Mouse (Mus musculus) embryonic facial prominence, embryonic 11.5 days (tissue): Measurements from ENCODE around the gene Gemin5. TPM values are rescaled to one million over a fixed set of nuclear protein-coding genes. Genes with fewer than 3 reads are reported as not detected.

Source experiments
- ATAC-seq: fragments of 200-750 bp; cut with Nextera tagmentation; replicated peaks from 2 replicates; pipeline ENCODE4 v1.8.0; 2017; ENCODE audit warnings: low read depth; ENCODE audit not compliant: insufficient number of reproducible peaks, low FRiP score, low TSS enrichment
- DNase-seq: peaks from one replicate; pipeline ENCODE4 v3.0.0-alpha.2; 2015; ENCODE audit warnings: low spot score
- H3K27ac ChIP-seq: fragments of 300-500 bp; sonication (generic); replicated peaks from 2 replicates; pipeline ENCODE4 v1.5.1; 2014; ENCODE audit warnings: mild to moderate bottlenecking, low read depth, low read length, control low read depth
- H3K27me3 ChIP-seq: fragments of 300-500 bp; sonication (generic); 2 replicates; pipeline ENCODE4 v1.6.1; 2014; ENCODE audit warnings: mild to moderate bottlenecking, low read length, moderate library complexity, mixed read lengths; ENCODE audit not compliant: control insufficient read depth, insufficient read depth
- H3K36me3 ChIP-seq: fragments of 300-500 bp; sonication (generic); replicated peaks from 2 replicates; pipeline ENCODE4 v1.6.1; 2014; ENCODE audit warnings: low read depth, mild to moderate bottlenecking, low read length, moderate library complexity, mixed read lengths; ENCODE audit not compliant: control insufficient read depth, insufficient read depth
- H3K4me1 ChIP-seq: fragments of 300-500 bp; sonication (generic); 2 replicates; pipeline ENCODE4 v1.6.1; 2014; ENCODE audit warnings: low read length, mixed read lengths; ENCODE audit not compliant: control insufficient read depth, insufficient read depth
- H3K4me2 ChIP-seq: fragments of 300-500 bp; sonication (generic); 2 replicates; pipeline ENCODE4 v1.6.1; 2014; ENCODE audit warnings: low read depth, mild to moderate bottlenecking, control low read depth, low read length, moderate library complexity
- H3K4me3 ChIP-seq: fragments of 300-500 bp; sonication (generic); 2 replicates; pipeline ENCODE4 v1.5.1; 2014; ENCODE audit warnings: low read depth, low read length, control low read depth
- H3K9ac ChIP-seq: fragments of 300-500 bp; sonication (generic); replicated peaks from 2 replicates; pipeline ENCODE4 v1.6.1; 2014; ENCODE audit warnings: mild to moderate bottlenecking, control low read depth, low read length
- H3K9me3 ChIP-seq: fragments of 300-500 bp; sonication (generic); replicated peaks from 2 replicates; pipeline ENCODE4 v1.6.1; 2016; ENCODE audit warnings: mild to moderate bottlenecking, low read length, inconsistent platforms, mixed read lengths; ENCODE audit not compliant: control insufficient read depth
- WGBS: fragments of 180-500 bp; shearing (Covaris S2); extraction: QIAGEN DNeasy Blood & Tissue Kit; methylation state at CpG from one replicate; pipeline ENCODE4 v1.1.7; 2014; 5-methylcytosine and 5-hydroxymethylcytosine counted together
- polyA plus RNA-seq: library from polyadenylated mRNA; unstranded; fragments of >200 nt; fragmentation: Nextera tagmentation; extraction: Ambion mirVana; gene quantifications from 2 replicates; pipeline ENCODE4 v1.2.1, GENCODE M21; 2014

The Gemin5 gene
- polyA plus RNA-seq, 1 experiment from 2014 or later = 27.6 TPM

- Histone ChIP-seq H3K4me2 (no peak overlapping the region), H3K36me3 (no peaks in the 10 kb centered on the region), H3K27me3 (no peaks in the 10 kb centered on the region), H3K4me1 (no peaks in the 10 kb centered on the region), H3K9me3 (no peaks in the 10 kb centered on the region), H3K4me3 (no peak overlapping the region), H3K9ac (no peak overlapping the region), H3K27ac (no peak overlapping the region)
- ATAC-seq (no peak), DNase-seq (no peak)
- WGBS = 91% methylated on average over 6 of the region's 6 CpGs
Observed at GRCm38 (mm10) chr11:58081716-58082115, 86.6 kb downstream of the Gemin5 start.

- no peaks in the 10 kb centered on the region for H3K4me1 ChIP-seq
- 75% methylated on average over 4 of the region's 4 CpGs for WGBS
- no peaks in the 10 kb centered on the region for H3K9me3 ChIP-seq
- H3K4me3 ChIP-seq = no peak overlapping the region
- H3K27me3 ChIP-seq = no peaks in the 10 kb centered on the region
- H3K36me3 ChIP-seq = no peaks in the 10 kb centered on the region
- H3K9ac ChIP-seq = no peak overlapping the region
- no peak overlapping the region for H3K27ac ChIP-seq
- ATAC-seq = no peak
- no peak for DNase-seq
- no peak overlapping the region for H3K4me2 ChIP-seq
Observed at GRCm38 (mm10) chr11:58077270-58077669, 91.1 kb downstream of the Gemin5 start.

GRCm38 (mm10) chr11:58072978-58073377 is 95.4 kb downstream of the Gemin5 start:
- 81% methylated on average over 3 of the region's 3 CpGs for WGBS
- ATAC-seq = no peak
- Histone ChIP-seq H3K27me3 (no peaks in the 10 kb centered on the region), H3K4me2 (no peak overlapping the region), H3K4me3 (no peak overlapping the region), H3K36me3 (no peaks in the 10 kb centered on the region), H3K27ac (no peak overlapping the region), H3K4me1 (no peaks in the 10 kb centered on the region), H3K9me3 (no peaks in the 10 kb centered on the region), H3K9ac (no peak overlapping the region)
- DNase-seq = no peak

Other genes with a start within 250 kb of the Gemin5 start
- gene Larp1, start 159.5 kb downstream of the Gemin5 start, polyA plus RNA-seq = 14.7 and 15.2 TPM in 2 replicates
- gene Gm12248, start 75.4 kb downstream of the Gemin5 start, polyA plus RNA-seq = not detected in 2 replicates
- gene Cnot8, start 64.4 kb downstream of the Gemin5 start, polyA plus RNA-seq = 110 and 114 TPM in 2 replicates
- gene Mrpl22, start 3.1 kb upstream of the Gemin5 start, polyA plus RNA-seq = 132 and 146 TPM in 2 replicates
- gene Igtp, start 31.0 kb upstream of the Gemin5 start, polyA plus RNA-seq = 2.3 and 2.5 TPM in 2 replicates
- gene Irgm2, start 31.1 kb upstream of the Gemin5 start, polyA plus RNA-seq = 0.52 and 1.5 TPM in 2 replicates
- 0.20 TPM in 1 of 2 replicates, not detected in the other for gene 4930438A08Rik, start 106.3 kb upstream of the Gemin5 start, polyA plus RNA-seq
- 10.9 TPM in 2 replicates for gene Zfp692, start 138.5 kb upstream of the Gemin5 start, polyA plus RNA-seq
- 24.4 and 26.0 TPM in 2 replicates for gene Zfp672, start 161.8 kb upstream of the Gemin5 start, polyA plus RNA-seq
- gene Sh3bp5l, start 162.2 kb upstream of the Gemin5 start, polyA plus RNA-seq = 21.0 and 22.5 TPM in 2 replicates
- not detected in 2 replicates for gene Lypd8, start 210.5 kb upstream of the Gemin5 start, polyA plus RNA-seq